Mouse (Mus musculus) lung, adult 2 months (tissue): ENCODE results near the gene Purb.

Source experiments
- CTCF ChIP-seq: fragments of 200-500 bp; IDR thresholded peaks from 2 replicates; pipeline ENCODE4 v1.5.1; 2011; ENCODE audit warnings: mild to moderate bottlenecking, low read length, control low read depth; ENCODE audit not compliant: insufficient read depth
- POLR2A ChIP-seq: fragments of 200-500 bp; IDR thresholded peaks from 2 replicates; pipeline ENCODE4 v1.6.1; 2011; ENCODE audit warnings: low read depth, mild to moderate bottlenecking, control low read depth, low read length, borderline replicate concordance; ENCODE audit errors: extremely low read depth

GRCm38 (mm10) chr11:6471054-6471453 lies 4.7 kb downstream of the Purb start:
- no peak for TF ChIP-seq CTCF
- TF ChIP-seq POLR2A: no peak
